Mouse (Mus musculus) kidney, postnatal 0 days (tissue): ENCODE results near the gene Fgr. TPM values are rescaled to one million over a fixed set of nuclear protein-coding genes. Genes with fewer than 3 reads are reported as not detected.

Experiments
- ATAC-seq: fragments of 200-750 bp; cut with Nextera tagmentation; replicated peaks from 2 replicates; pipeline ENCODE4 v1.8.0; 2017; ENCODE audit warnings: low read depth, moderate number of reproducible peaks, moderate TSS enrichment, moderate library complexity; ENCODE audit not compliant: low FRiP score
- DNase-seq: peaks from one replicate; pipeline ENCODE4 v3.0.0-alpha.2; 2016; ENCODE audit warnings: low spot score
- H3K27ac ChIP-seq: fragments of 300-500 bp; sonication (generic); 2 replicates; pipeline ENCODE4 v1.5.1; 2014; ENCODE audit warnings: mild to moderate bottlenecking
- H3K27me3 ChIP-seq: fragments of 300-500 bp; sonication (generic); 2 replicates; pipeline ENCODE4 v1.6.1; 2014; ENCODE audit warnings: low read length, mixed read lengths; ENCODE audit not compliant: insufficient read depth
- H3K36me3 ChIP-seq: fragments of 300-500 bp; sonication (generic); 2 replicates; pipeline ENCODE4 v1.6.1; 2014; ENCODE audit warnings: low read length, mixed read lengths; ENCODE audit not compliant: insufficient read depth
- H3K4me1 ChIP-seq: fragments of 300-500 bp; sonication (generic); replicated peaks from 2 replicates; pipeline ENCODE4 v1.6.1; 2014; ENCODE audit warnings: antibody characterized with exemption, low read length, mixed read lengths; ENCODE audit not compliant: insufficient read depth
- H3K4me2 ChIP-seq: fragments of 300-500 bp; sonication (generic); 2 replicates; pipeline ENCODE4 v1.6.1; 2014; ENCODE audit warnings: mild to moderate bottlenecking, low read length, moderate library complexity, mixed read lengths
- H3K4me3 ChIP-seq: fragments of 300-500 bp; sonication (generic); replicated peaks from 2 replicates; pipeline ENCODE4 v1.5.1; 2014; ENCODE audit warnings: low read depth, low read length
- H3K9ac ChIP-seq: fragments of 300-500 bp; sonication (generic); 2 replicates; pipeline ENCODE4 v1.6.1; 2014; ENCODE audit warnings: low read depth, low read length
- H3K9me3 ChIP-seq: fragments of 300-500 bp; sonication (generic); replicated peaks from 2 replicates; pipeline ENCODE4 v1.6.1; 2016; ENCODE audit warnings: low read length, inconsistent platforms, mixed read lengths
- CTCF ChIP-seq: IDR thresholded peaks from 2 replicates; pipeline ENCODE4 v1.5.1; 2016; ENCODE audit warnings: antibody characterized with exemption, low read depth, mild to moderate bottlenecking, moderate library complexity
- WGBS: fragments of 180-500 bp; shearing (Covaris S2); extraction: QIAGEN DNeasy Blood & Tissue Kit; methylation state at CpG from one replicate; pipeline ENCODE4 v1.1.7; 2014; 5-methylcytosine and 5-hydroxymethylcytosine counted together
- polyA plus RNA-seq: library from polyadenylated mRNA; unstranded; fragments of >200 nt; fragmentation: Nextera tagmentation; extraction: Ambion mirVana; gene quantifications from 2 replicates; pipeline ENCODE4 v1.2.1, GENCODE M21; 2015

Fgr gene
- polyA plus RNA-seq, 1 experiment from 2014 or later: 0.51 TPM

DNA sequence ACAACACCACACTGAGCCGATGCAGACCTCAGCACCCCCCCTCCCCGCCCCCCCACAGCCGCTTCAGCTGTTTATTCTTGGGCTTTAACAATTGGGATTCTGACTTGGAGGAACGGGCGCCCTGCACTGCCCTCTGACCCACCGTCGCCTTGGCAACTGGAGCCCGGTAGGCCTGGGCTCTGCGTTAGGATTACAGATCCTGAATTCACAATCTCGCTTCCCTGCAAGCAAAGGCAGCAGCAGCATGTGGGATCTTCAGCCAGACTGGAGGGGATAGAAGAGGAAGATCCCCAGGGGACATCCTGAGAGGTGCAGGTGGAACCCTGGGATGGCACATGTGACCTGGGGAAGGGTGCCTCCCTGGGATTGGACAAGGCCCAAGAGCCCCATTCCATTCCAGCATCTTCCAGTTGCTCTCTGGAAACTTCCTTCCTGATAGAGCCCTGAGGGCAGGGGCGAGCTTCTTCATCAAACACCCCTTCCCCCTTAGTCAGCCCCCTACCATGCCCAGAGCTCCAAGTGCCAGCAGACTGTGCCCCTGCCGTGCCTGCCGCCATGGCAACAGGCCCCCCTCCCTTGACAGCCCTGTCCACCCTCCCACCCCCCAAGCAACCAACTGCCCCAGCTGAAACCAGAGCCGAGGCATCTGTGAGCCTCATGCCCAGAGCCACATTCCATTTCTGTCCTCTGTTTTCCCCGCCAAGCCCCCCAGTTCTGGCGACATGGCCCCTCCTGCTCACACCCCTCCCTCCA lies 73.6 kb downstream of the Fgr start:
- H3K27ac ChIP-seq: peak overlapping the region; percentile 54; the same call in 1 of the 2 replicates
- no peak for TF ChIP-seq CTCF
- WGBS: 30% methylated on average over 16 of the region's 16 CpGs
- DNase-seq (no peak), ATAC-seq (no peak)
- no peak overlapping the region for H3K4me2 ChIP-seq
- H3K36me3 ChIP-seq: no peaks in the 10 kb centered on the region
- H3K9me3 ChIP-seq: no peaks in the 10 kb centered on the region
- no peaks in the 10 kb centered on the region for H3K27me3 ChIP-seq
- no peak overlapping the region for H3K4me3 ChIP-seq
- no peak overlapping the region for H3K9ac ChIP-seq
- peaks cover 85% of the 10 kb centered on the region for H3K4me1 ChIP-seq

DNA sequence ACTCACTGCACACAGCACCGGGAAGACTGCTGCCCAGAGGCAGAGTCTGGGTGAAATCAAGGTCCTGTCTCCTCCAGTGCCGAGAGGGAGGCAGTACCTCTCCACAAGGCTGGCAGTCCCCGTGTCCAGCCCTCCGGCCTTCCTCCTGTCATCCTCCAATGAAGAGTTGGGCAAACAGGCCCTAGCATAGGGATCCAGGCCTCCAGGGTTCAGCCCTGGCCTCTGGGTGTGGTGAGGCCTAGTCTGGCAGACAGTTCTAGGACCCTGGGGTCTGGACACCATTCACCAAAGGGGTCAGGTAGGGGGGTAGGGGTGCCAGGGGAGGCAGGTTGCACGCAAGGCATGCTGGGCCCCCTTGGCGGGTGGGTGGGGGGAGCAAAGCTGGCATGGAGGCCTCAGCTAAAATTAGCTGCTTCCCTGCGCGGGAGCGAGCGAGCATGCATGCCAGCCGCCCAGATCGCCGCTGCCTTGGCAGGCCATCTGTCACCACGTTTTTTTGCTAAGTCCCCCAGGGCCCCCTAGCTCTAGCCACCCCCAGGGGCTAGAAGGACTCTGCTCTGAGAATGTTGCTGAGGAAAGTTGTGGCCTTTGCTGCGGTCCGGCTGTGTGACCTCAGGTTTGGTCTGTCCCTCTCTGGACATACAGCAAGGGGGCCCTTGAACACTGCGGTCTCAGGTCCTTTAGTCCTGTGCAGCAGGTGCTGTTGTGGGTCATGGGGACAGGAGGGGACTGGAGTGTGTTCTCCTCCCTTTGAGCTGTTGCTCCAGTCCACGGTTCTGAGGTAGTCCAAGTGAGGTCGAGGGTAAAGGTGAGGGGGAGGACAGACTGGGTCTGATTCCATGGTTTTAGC lies 75.4 kb downstream of the Fgr start:
- Histone ChIP-seq H3K27ac (peak overlapping the region; percentile 36; the same call in 1 of the 2 replicates), H3K4me3 (no peak overlapping the region), H3K36me3 (no peaks in the 10 kb centered on the region), H3K27me3 (no peaks in the 10 kb centered on the region), H3K9me3 (no peaks in the 10 kb centered on the region), H3K9ac (0 out of 2 replicates have a peak overlapping the region, but pooled peaks have one; percentile 27), H3K4me1 (peaks cover 68% of the 10 kb centered on the region), H3K4me2 (no peak overlapping the region)
- DNase-seq (no peak), ATAC-seq (no peak)
- 41% methylated on average over 19 of the region's 19 CpGs for WGBS
- no peak for TF ChIP-seq CTCF

DNA sequence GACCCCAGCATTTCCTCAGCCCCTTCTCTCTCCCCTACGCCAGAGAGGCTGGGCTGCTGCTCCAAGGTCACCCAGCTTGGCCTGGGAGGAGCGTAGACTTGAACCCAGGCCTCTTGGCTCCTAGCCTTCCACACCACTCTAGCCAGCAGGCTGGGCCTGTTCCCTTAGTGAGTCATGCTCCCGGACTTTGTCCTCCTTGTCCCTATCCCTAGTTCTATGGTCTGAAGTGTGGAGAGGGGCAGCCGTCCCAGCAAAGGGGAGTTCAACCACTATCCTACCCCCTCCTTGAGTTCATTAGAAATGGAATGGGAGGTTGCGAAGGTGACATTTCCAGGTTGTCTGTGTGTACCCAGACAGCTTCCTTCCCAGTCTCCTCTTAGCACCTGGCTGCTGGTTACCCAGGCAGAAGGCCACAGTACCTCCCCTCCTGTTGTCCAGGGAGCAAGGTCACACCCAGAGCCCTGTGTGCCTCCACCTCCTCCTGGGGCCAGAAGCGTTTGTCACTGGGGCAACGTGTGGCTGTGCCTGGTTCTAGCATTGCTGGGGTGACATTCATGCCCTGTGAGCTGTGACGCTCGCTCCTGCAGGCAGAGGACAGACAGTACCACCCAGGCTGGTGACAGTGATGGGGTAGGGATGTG lies 76.4 kb downstream of the Fgr start:
- no peak for TF ChIP-seq CTCF
- no peak for DNase-seq
- 51% methylated on average over 9 of the region's 9 CpGs for WGBS
- H3K4me3 ChIP-seq: no peak overlapping the region
- peak overlapping the region; percentile 37; the same call in 1 of the 2 replicates for H3K27ac ChIP-seq
- H3K36me3 ChIP-seq: no peaks in the 10 kb centered on the region
- H3K9ac ChIP-seq: no peak overlapping the region
- peaks cover 63% of the 10 kb centered on the region for H3K4me1 ChIP-seq
- no peaks in the 10 kb centered on the region for H3K27me3 ChIP-seq
- no peak for ATAC-seq
- no peak overlapping the region for H3K4me2 ChIP-seq
- no peaks in the 10 kb centered on the region for H3K9me3 ChIP-seq

DNA sequence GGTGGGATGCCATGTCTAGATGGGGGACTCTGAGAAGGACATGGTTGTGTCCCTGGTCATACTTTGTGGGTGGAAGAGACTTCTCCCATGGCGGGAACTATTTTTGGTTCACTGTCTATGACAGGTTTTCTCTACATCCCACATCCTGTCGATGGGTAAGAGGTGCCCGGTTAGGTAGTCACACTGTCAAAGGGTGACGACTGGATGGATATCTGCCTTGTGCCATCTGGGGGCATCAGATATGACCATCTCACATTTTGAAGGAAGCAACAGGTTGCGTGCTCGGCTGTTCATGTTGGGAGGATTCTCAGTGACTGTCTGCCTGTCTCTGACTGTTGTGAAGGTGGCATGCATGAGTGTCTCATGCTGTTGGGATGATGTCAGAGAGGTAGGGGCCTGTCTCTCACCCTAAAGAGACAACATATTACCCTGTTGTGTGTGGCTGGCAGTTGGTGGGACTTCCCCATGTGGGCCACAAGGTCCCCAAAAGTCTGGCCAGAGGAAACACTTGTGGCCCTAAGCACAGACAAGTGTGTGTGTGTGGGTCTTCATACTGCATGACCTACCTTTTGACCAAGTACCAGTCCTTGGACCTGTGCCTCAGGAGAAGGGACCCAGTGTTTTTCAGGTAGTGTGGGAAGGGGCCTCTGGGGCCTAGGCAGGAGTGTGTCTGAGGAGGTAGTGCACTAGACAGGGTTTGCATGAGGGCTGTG lies 77.1 kb downstream of the Fgr start:
- no peak for DNase-seq
- Histone ChIP-seq H3K27me3 (no peaks in the 10 kb centered on the region), H3K4me2 (no peak overlapping the region), H3K27ac (no peak overlapping the region), H3K9me3 (no peaks in the 10 kb centered on the region), H3K4me3 (no peak overlapping the region), H3K9ac (no peak overlapping the region), H3K4me1 (peaks cover 63% of the 10 kb centered on the region), H3K36me3 (no peaks in the 10 kb centered on the region)
- 80% methylated on average over 6 of the region's 6 CpGs for WGBS
- ATAC-seq: no peak
- TF ChIP-seq CTCF: no peak

DNA sequence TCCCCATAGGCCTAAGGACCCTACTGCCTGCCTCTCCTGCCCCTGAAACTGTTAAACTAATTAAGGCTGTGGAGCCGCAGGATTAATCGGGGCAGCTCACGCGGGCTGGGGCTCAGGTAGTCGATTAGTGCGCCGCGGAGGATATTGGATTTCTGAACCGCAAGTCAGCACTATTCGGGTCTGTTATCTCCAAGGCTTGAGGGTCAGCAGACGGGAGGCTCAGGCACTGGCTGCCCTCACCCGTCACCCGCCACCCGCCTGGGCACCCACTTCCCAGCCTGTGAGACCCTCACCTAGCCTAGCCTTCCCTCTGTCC lies 77.6 kb downstream of the Fgr start:
- Histone ChIP-seq H3K36me3 (no peaks in the 10 kb centered on the region), H3K27me3 (no peaks in the 10 kb centered on the region), H3K4me3 (no peak overlapping the region), H3K9me3 (no peaks in the 10 kb centered on the region), H3K9ac (no peak overlapping the region), H3K4me2 (no peak overlapping the region), H3K4me1 (peaks cover 62% of the 10 kb centered on the region), H3K27ac (no peak overlapping the region)
- no peak for TF ChIP-seq CTCF
- ATAC-seq (no peak), DNase-seq (no peak)
- WGBS: 58% methylated on average over 14 of the region's 14 CpGs

Other genes with a start within 250 kb of the Fgr start
- gene Xkr8, start 241.5 kb upstream of the Fgr start, polyA plus RNA-seq: 4.2 and 4.4 TPM in 2 replicates
- 9.0 and 9.5 TPM in 2 replicates for gene Smpdl3b, start 216.8 kb upstream of the Fgr start, polyA plus RNA-seq
- 60.0 and 65.7 TPM in 2 replicates for gene Rpa2, start 205.8 kb upstream of the Fgr start, polyA plus RNA-seq
- gene Themis2, start 177.7 kb upstream of the Fgr start, polyA plus RNA-seq: 1.0 TPM in 2 replicates
- 37.5 and 37.8 TPM in 2 replicates for gene Ppp1r8, start 130.9 kb upstream of the Fgr start, polyA plus RNA-seq
- 59.5 and 60.7 TPM in 2 replicates for gene Stx12, start 89.6 kb upstream of the Fgr start, polyA plus RNA-seq
- gene Fam76a, start 51.5 kb upstream of the Fgr start, polyA plus RNA-seq: 44.8 and 47.1 TPM in 2 replicates
- gene Ahdc1, start 37.2 kb downstream of the Fgr start, polyA plus RNA-seq: 6.4 and 6.7 TPM in 2 replicates
- 98.8 and 113 TPM in 2 replicates for gene Wasf2, start 156.4 kb downstream of the Fgr start, polyA plus RNA-seq
- 19.1 and 19.6 TPM in 2 replicates for gene Cd164l2, start 238.0 kb downstream of the Fgr start, polyA plus RNA-seq
- gene Gpr3, start 238.4 kb downstream of the Fgr start, polyA plus RNA-seq: 0.11 and 0.54 TPM in 2 replicates